Mouse (Mus musculus) thymus, postnatal 25 days (tissue): ENCODE results near the gene Uvrag.
"Not testable (repeated sequence)": the region's sequence is repeated elsewhere in the genome, so short reads cannot be mapped to it uniquely, and the experiment has no call there.

Experiments
- DNase-seq: peaks from one replicate; pipeline ENCODE4 v3.0.0; 2022

The Uvrag gene

GRCm38 (mm10) chr7:98967672-98968071 lies 173.3 kb downstream of the Uvrag start:
- DNase-seq: no peak

DNA sequence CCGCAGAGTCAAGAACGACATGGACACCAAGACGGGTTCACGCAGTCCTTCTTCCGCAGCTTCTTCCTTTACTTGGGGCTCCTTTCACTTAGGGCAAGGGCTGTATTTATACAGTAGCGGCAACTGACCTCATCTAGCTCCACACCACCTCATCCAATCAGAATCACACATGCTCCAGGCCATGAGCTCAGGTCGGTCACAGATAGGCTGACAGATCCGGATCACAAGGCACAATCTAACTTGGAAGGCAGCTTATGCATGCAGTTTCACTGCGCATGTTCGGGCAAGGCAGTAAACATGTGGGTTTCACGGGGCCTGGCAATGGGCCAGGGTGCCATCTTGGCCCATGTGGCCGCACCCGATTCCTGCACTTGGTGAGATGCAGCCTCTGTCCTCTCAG lies 177.4 kb downstream of the Uvrag start:
- DNase-seq: not testable (repeated sequence)

DNA sequence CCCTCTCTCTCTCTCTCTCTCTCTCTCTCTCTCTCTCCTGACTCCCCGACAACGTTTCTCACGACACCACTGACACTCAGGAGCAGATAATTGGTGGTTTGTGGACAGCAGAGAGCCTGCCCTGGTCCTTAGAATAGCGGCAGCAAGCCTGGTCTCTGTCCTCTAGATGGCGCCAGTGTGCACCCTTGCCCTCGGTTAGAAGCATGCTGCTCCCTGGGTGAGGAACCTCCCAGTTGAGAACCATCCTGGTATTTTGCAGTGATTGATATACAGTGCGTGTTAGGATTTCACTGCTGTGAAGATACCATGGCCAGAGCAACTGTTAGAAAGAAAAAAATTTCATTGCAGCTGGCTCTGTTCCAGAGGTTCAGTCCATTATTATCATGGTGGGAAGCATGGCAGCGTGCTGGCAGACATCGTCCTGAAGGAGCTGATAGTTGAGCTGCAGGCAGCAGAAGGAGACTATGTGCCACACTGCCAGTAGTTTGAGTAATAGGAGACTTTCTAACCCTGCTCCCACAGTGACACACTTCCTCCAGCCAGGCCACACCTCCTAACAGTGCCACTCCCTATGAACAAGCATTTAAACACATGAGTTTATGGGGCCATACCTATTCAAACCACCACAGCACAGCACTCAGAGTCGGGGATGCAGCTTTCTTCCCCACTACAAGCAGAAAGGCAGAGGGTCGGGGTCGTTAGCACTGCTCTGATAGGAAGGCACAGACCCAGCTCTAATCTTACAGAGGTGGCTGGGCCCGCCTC lies 178.2 kb downstream of the Uvrag start:
- DNase-seq: peak; percentile 64

GRCm38 (mm10) chr7:98962074-98962473 lies 178.9 kb downstream of the Uvrag start:
- DNase-seq: no peak

- no peak for DNase-seq
Measured at GRCm38 (mm10) chr7:98960274-98960673, 180.7 kb downstream of the Uvrag start.

DNA sequence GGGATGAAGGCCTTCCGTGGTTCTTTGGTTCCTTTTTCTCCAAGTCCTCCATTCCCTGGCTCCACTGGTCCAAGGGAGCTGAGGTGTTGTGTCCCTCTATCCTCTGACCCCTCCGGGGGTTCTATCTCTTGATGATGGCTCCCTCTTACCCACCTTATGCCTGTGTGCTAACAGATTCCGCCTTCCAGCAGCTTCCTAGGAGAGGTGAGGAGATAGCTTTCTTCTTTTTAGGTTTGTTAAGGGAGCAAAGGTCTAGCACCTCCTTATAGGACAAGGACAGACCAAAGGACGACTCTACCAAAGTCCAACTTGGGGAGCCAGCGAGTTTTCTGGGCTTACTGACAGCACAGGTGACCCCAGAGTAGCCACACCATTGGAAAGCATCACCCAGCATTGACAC lies 181.7 kb downstream of the Uvrag start:
- DNase-seq: no peak

DNA sequence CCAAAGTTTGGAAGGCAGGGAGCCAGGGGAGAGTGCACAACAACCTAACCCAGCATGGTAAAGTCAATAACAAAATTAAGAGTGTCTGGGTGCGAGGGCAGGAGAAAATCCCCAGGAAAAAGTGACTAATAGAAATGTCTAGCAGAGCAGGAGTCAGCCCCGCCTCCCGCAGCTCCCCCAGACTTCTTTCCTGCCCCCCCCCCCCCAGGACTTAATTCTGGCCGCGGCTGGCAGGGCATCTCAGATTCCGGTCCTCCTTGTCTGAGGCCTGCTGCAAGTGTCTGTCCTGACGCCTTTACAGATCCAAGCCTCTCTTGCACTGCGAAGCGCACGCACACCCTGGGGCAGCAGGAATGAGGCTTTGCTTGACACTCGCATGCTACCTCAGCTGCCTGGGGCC lies 182.8 kb downstream of the Uvrag start:
- DNase-seq: no peak

DNA sequence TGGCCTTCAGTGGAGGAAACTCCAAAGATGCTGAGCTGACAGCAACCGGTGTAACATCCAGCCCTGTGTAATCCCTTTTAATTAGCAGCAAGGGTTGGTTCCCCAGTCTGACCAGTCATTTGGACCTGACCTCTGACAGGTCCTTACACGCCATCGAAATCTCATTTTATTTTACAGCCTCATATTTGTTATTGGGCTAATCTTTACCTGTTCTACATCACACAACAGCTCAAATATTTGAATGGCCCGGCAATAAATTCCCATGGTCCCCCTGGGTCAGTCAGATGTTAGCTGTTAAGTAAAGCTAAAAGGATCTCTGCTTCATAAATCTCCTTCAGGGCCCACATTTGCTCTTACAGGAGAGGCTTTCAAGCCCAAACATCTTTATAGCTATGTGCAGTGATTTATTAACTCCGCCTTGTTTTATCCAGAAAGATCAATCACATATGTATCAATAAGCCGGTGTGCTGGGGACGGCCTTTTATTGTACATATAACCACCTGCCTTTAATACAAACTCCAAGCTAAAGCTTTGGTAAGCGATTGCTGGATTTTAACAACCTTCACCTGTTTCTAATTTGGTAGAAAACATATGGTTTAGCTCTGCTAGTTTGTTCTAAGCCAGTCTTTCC lies 183.7 kb downstream of the Uvrag start:
- DNase-seq: no peak

- DNase-seq: no peak
Measured at GRCm38 (mm10) chr7:98956609-98957008, 184.3 kb downstream of the Uvrag start.

DNA sequence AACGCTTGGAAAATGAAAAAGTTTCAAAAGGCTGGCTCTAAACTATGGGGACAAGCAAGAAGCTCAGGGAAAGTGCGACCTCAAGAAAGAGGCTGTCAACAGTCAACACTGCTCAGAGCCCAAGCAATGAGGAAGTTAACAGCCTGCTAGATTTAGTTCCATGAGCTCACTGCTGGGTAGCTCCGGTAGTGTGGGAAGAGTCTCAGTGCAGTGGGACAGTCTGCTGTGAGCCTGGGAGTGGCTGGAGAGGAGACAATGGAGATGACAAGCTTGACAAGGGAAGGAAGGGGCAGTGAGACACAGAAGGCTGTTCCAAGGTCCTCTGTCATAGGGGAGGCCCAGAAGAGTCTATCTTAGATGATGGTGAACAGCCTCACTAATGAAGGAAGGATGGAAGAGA lies 187.3 kb downstream of the Uvrag start:
- DNase-seq: no peak

GRCm38 (mm10) chr7:98944986-98945385 lies 196.0 kb downstream of the Uvrag start:
- DNase-seq: no peak

GRCm38 (mm10) chr7:98943687-98944086 lies 197.3 kb downstream of the Uvrag start:
- no peak for DNase-seq

- no peak for DNase-seq
Measured at GRCm38 (mm10) chr7:98942746-98943145, 198.2 kb downstream of the Uvrag start.

- no peak for DNase-seq
Measured at GRCm38 (mm10) chr7:98939194-98939593, 201.7 kb downstream of the Uvrag start.

- DNase-seq: no peak
Measured at GRCm38 (mm10) chr7:98938621-98939020, 202.3 kb downstream of the Uvrag start.

GRCm38 (mm10) chr7:98937079-98937813 lies 203.7 kb downstream of the Uvrag start:
- DNase-seq: no peak

DNA sequence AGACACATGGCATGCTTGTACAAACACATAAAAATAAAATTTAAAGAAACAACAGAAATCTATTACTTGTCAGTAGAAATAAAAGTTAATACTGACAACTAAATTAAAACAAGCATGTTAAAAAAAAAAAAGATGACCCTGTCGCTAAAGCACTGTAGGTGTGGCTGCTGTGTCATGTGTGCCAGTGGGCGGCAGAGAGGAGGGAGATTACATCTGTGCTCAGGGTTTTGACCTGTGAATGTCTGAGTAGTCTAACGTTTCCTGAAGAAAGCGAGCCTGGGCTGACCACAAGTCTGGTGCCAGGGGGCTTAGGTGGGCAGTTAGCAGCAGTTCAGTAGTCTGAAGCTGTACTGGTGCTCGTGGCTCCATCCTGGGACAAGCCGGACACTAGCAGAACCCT lies 205.2 kb downstream of the Uvrag start:
- no peak for DNase-seq

DNA sequence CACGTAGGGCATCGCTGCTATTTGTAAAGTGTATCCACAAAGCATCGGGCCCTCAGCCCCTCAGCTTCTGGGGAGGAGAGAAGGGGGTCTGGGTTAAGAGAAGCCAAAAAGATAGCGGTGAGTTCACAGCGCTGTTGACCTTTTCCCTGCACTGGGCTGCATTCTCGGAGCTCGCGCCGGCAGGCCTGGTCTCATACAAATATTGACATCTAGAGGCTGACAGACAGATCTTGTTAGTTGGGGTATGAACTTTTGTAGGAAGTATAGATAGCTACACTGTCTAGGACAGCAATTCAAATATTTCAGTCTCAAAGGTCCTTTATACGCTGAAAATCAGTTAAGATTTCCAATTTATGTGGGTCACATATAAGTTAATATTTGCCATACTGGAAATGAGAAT lies 205.7 kb downstream of the Uvrag start:
- DNase-seq: no peak

DNA sequence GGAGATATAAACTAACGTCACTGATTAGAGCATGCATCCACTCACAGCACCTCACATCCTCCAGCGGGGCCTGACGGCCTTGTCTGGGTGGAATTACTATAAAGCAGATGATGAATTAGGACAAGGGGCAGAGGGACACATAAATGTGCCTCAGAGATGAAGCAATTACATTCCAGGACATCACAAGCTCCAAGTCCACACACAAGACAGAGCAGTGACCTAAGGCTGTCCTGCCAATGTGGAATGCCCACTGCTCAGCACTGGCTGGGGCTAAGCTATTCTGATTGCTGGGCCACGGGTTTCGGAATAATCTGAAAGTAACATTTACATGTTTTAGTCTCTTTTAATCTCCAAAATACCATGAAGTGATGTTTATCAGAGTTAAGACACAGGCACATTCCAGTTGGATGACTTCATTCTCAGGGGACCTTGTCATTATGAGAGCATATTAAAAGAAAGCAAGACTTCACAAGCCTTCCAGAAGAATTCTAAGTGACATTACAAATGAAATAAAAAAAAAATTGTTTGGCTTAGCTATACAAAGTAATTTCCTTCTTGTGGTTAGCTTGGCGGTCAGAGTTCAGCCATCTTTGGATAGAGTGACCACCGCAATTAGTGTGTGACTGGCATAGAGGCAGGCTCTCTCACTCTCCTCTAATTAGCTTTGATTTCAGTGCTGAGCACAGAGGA lies 212.5 kb downstream of the Uvrag start:
- DNase-seq: no peak

- no peak for DNase-seq
Measured at GRCm38 (mm10) chr7:98926906-98927528, 213.9 kb downstream of the Uvrag start.

- DNase-seq: no peak
Measured at GRCm38 (mm10) chr7:98924380-98924869, 216.5 kb downstream of the Uvrag start.

GRCm38 (mm10) chr7:98922984-98923383 lies 218.0 kb downstream of the Uvrag start:
- DNase-seq: no peak

DNA sequence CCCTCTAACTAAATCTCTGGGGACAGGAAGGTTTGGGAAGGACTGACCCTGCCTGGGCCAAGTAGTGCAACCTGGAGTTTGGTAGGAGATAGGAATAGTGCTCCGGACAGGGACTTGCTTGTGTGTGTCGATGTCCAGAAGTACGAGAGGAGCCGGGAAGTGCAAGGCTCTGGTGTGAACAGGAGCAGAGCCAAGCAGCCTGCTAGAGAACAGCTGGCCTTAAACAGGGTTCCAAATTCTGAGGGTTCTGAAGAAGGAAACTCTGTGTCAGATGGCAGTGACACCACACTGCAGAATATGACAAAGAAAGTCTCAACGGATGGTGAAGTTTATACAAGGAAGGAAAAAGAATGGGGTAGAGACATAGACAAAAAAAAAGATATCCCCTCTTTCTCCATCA lies 223.5 kb downstream of the Uvrag start:
- DNase-seq: no peak
